8 mouse cellular contexts compared by ENCODE assay signal in the genomic region with DNA sequence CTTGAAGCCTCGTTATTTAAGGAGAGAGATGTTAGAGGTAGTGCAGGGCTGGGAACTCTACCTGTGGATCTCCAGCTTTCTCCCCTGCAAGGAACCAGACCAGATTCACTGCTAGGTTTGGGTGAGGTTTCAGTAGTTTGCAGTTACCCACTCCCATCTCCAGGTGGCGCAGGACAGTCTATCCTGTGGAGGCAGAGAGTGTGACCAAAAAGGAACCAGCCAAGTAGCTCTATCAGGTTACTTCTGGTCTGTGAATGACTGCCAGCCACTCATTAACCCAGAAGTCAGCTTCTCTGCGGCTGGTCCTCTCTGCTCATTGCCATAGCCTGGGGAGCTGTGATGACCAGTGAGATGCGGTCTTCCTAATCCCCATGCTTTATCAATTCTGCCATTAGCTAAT.
DNase-seq lines count a peak whose midpoint lies in the region; ATAC-seq and TF ChIP-seq lines count a peak whose summit lies in the region.

No protein-coding gene starts in this region.

- WGBS in neural tube, embryonic 15.5 days, result 54% methylated on average over 4 of the region's 4 CpGs
- 50% methylated on average over 4 of the region's 4 CpGs for WGBS in lung, postnatal 0 days

- no peak for TF ChIP-seq EP300 in lung, postnatal 0 days (IDR thresholded peaks at IDR 0.05)

- H3K36me3 ChIP-seq in neural tube, embryonic 15.5 days, result peaks cover 7% of the 10 kb centered on the region; the same call in 1 of the 2 replicates
- no peaks in the 10 kb centered on the region for H3K36me3 ChIP-seq in lung, postnatal 0 days (ENCODE audit: insufficient read depth, low read length)

- no peak overlapping the region for H3K4me2 ChIP-seq in neural tube, embryonic 15.5 days
- H3K4me2 ChIP-seq in lung, postnatal 0 days (replicated peaks; ENCODE audit: low read depth, low read length), result no peak overlapping the region

- no peak overlapping the region for H3K9ac ChIP-seq in neural tube, embryonic 15.5 days (replicated peaks)
- no peak overlapping the region for H3K9ac ChIP-seq in lung, postnatal 0 days (replicated peaks; ENCODE audit: low read depth)

- no peak overlapping the region for H3K4me3 ChIP-seq in neural tube, embryonic 15.5 days (replicated peaks)
- no peak overlapping the region for H3K4me3 ChIP-seq in lung, postnatal 0 days (ENCODE audit: low read depth, low read length)

- no peaks in the 10 kb centered on the region for H3K9me3 ChIP-seq in neural tube, embryonic 15.5 days (replicated peaks)
- H3K9me3 ChIP-seq in lung, postnatal 0 days (ENCODE audit: low read length), result no peaks in the 10 kb centered on the region

- TF ChIP-seq CTCF in lung, postnatal 0 days (IDR thresholded peaks at IDR 0.05), result peak; percentile 80

- peak; percentile 3 to 14 for DNase-seq in cerebellum, adult 18-20 months
- no peak for DNase-seq in cerebellum, adult 11 months
- DNase-seq in neural tube, embryonic 10.5 days (ENCODE audit: extremely low spot score, low spot score), result peak; percentile 39
- peak; percentile 24 for DNase-seq in gastrocnemius, postnatal 25 days
- peak; percentile 66 for DNase-seq in lung, postnatal 0 days (ENCODE audit: low spot score)
- DNase-seq in spleen, postnatal 36 days (ENCODE audit: low spot score in 2 of 2), result no peak
- no peak for DNase-seq in right cerebral cortex, postnatal 14 days

- ATAC-seq in neural tube, embryonic 15.5 days (ENCODE audit: low FRiP score), result no peak
- peak; percentile 57 for ATAC-seq in lung, postnatal 0 days

- no peaks in the 10 kb centered on the region for H3K27me3 ChIP-seq in neural tube, embryonic 15.5 days (replicated peaks)
- no peaks in the 10 kb centered on the region for H3K27me3 ChIP-seq in lung, postnatal 0 days (replicated peaks; ENCODE audit: insufficient read depth, low read length)

- no peaks in the 10 kb centered on the region for H3K4me1 ChIP-seq in neural tube, embryonic 15.5 days
- no peaks in the 10 kb centered on the region for H3K4me1 ChIP-seq in lung, postnatal 0 days (ENCODE audit: insufficient read depth, low read depth, low read length)

- H3K27ac ChIP-seq in neural tube, embryonic 15.5 days (replicated peaks), result no peak overlapping the region
- H3K27ac ChIP-seq in lung, postnatal 0 days (ENCODE audit: low read length), result no peak overlapping the region

Comparison
In these comparisons a context has a peak if more than half of its experiments do, and no peak if none do; other contexts are left out.
1. DNase-seq: peak in cerebellum, adult 18-20 months (2 of 2), neural tube, embryonic 10.5 days (single experiment), gastrocnemius, postnatal 25 days (single experiment) and lung, postnatal 0 days (single experiment); none in cerebellum, adult 11 months (single experiment), spleen, postnatal 36 days (0 of 2) and right cerebral cortex, postnatal 14 days (single experiment).